Mouse (Mus musculus) lung, postnatal 0 days (tissue): ENCODE results near the gene Rassf3.

ENCODE experiments used
- CTCF ChIP-seq: IDR thresholded peaks from 2 replicates; pipeline ENCODE4 v1.5.1; 2016; ENCODE audit warnings: antibody characterized with exemption, mild to moderate bottlenecking
- EP300 ChIP-seq: IDR thresholded peaks from 2 replicates; pipeline ENCODE4 v1.6.1; 2016; ENCODE audit warnings: antibody characterized with exemption, mild to moderate bottlenecking, control low read depth

GRCm38 (mm10) chr10:121494163-121494425 lies 17.9 kb upstream of the Rassf3 start:
- TF ChIP-seq CTCF (no peak), EP300 (no peak)
